ENCODE assay signal across 8 mouse cellular contexts in genomic region chr13:14063013-14063941, GRCm38 (mm10). TPM values are rescaled to one million over a fixed set of nuclear protein-coding genes. Genes with fewer than 3 reads are reported as not detected.
DNase-seq lines count a peak whose midpoint lies in the region; ATAC-seq lines count a peak whose summit lies in the region.

Arid4b (plus strand) TSS chr13:14063232.
Ggps1 (minus strand) TSS chr13:14063488.

- ATAC-seq in megakaryocyte progenitor cell, adult 5-6 weeks (replicated peaks; ENCODE audit: poor library complexity), result peak; percentile 86

- DNase-seq in adipocyte (ENCODE audit: low spot score), result peak; percentile 99
- DNase-seq in embryo, embryonic 10 days (ENCODE audit: low spot score), result peak; percentile 97
- DNase-seq in gastrocnemius, postnatal 10 days, result peak; percentile 87
- DNase-seq in induced T-regulatory cell, adult 2 months (ENCODE audit: low read depth), result peak; percentile 99
- peak; percentile 98 for DNase-seq in left cerebral cortex, adult 9 months (ENCODE audit: low spot score in 2 of 2)
- DNase-seq in right cerebral cortex, postnatal 14 days, result peak; percentile 91
- DNase-seq in urinary bladder, postnatal 36 days (ENCODE audit: low spot score in 2 of 2), result peak; percentile 90 to 97

RNA-seq across cellular contexts. Expression of gene Arid4b, which starts in this region (rescaled TPM):
- 10 to 100 TPM; 15.5 to 22.0 TPM for total RNA-seq in gastrocnemius, postnatal 10 days (2021)
- 21.2 and 24.5 TPM in 2 replicates for total RNA-seq in megakaryocyte progenitor cell, adult 5-6 weeks (2015)
- total RNA-seq in megakaryocyte progenitor cell, adult 5-6 weeks (2017), result 23.5 and 34.4 TPM in 2 replicates

RNA-seq across cellular contexts. Expression of gene Ggps1, which starts in this region (rescaled TPM):
- total RNA-seq in gastrocnemius, postnatal 10 days (2021), result 10 to 100 TPM; 20.4 to 21.7 TPM
- total RNA-seq in megakaryocyte progenitor cell, adult 5-6 weeks (2015), result 19.4 and 21.6 TPM in 2 replicates
- total RNA-seq in megakaryocyte progenitor cell, adult 5-6 weeks (2017), result 25.1 and 29.2 TPM in 2 replicates

Comparison
In these comparisons a context has a peak if more than half of its experiments do, and no peak if none do; other contexts are left out.
1. Peak in every context shown above with its lines: DNase-seq and ATAC-seq.